Mouse (Mus musculus) intestine, postnatal 0 days (tissue): ENCODE data around the gene Ntn1. TPM values are rescaled to one million over a fixed set of nuclear protein-coding genes. Genes with fewer than 3 reads are reported as not detected.

ENCODE experiments used
- ATAC-seq: fragments of 200-750 bp; cut with Nextera tagmentation; 2 replicates; pipeline ENCODE4 v1.8.0; 2017; ENCODE audit warnings: mild to moderate bottlenecking, moderate TSS enrichment, moderate library complexity
- H3K27ac ChIP-seq: fragments of 300-500 bp; sonication (generic); 2 replicates; pipeline ENCODE4 v1.5.1; 2014; ENCODE audit warnings: mild to moderate bottlenecking, low read depth, low read length, moderate library complexity
- H3K27me3 ChIP-seq: fragments of 300-500 bp; sonication (generic); replicated peaks from 2 replicates; pipeline ENCODE4 v1.6.1; 2014; ENCODE audit warnings: low read length, mixed read lengths; ENCODE audit not compliant: control insufficient read depth, insufficient read depth
- H3K36me3 ChIP-seq: fragments of 300-500 bp; sonication (generic); 2 replicates; pipeline ENCODE4 v1.6.1; 2014; ENCODE audit warnings: mild to moderate bottlenecking, moderate library complexity; ENCODE audit not compliant: control insufficient read depth, insufficient read depth
- H3K4me1 ChIP-seq: fragments of 300-500 bp; sonication (generic); replicated peaks from 2 replicates; pipeline ENCODE4 v1.6.1; 2014; ENCODE audit warnings: antibody characterized with exemption, low read length, mixed read lengths; ENCODE audit not compliant: control insufficient read depth, insufficient read depth
- H3K4me2 ChIP-seq: fragments of 300-500 bp; sonication (generic); replicated peaks from 2 replicates; pipeline ENCODE4 v1.6.1; 2014; ENCODE audit warnings: low read depth, mild to moderate bottlenecking, moderate library complexity
- H3K4me3 ChIP-seq: fragments of 300-500 bp; sonication (generic); 2 replicates; pipeline ENCODE4 v1.5.1; 2014; ENCODE audit warnings: low read depth, low read length
- H3K9ac ChIP-seq: fragments of 300-500 bp; sonication (generic); 2 replicates; pipeline ENCODE4 v1.6.1; 2014; ENCODE audit warnings: mild to moderate bottlenecking, low read depth, low read length
- H3K9me3 ChIP-seq: fragments of 300-500 bp; sonication (generic); 2 replicates; pipeline ENCODE4 v1.6.1; 2016; ENCODE audit warnings: mixed run types; ENCODE audit not compliant: control insufficient read depth
- CTCF ChIP-seq: sonication (generic); IDR thresholded peaks from 2 replicates; pipeline ENCODE4 v1.5.1; 2016; ENCODE audit warnings: low read depth, mild to moderate bottlenecking, control low read depth, antibody characterized with exemption, moderate library complexity
- WGBS: fragments of 180-500 bp; shearing (Covaris S2); extraction: QIAGEN DNeasy Blood & Tissue Kit; methylation state at CpG from one replicate; pipeline ENCODE4 v1.1.7; 2014; 5-methylcytosine and 5-hydroxymethylcytosine counted together
- polyA plus RNA-seq: library from polyadenylated mRNA; unstranded; fragments of >200 nt; fragmentation: Nextera tagmentation; extraction: Ambion mirVana; gene quantifications from 2 replicates; pipeline ENCODE4 v1.2.1, GENCODE M21; 2015

The Ntn1 gene
- polyA plus RNA-seq, 1 experiment from 2014 or later, result 8.8 TPM

DNA sequence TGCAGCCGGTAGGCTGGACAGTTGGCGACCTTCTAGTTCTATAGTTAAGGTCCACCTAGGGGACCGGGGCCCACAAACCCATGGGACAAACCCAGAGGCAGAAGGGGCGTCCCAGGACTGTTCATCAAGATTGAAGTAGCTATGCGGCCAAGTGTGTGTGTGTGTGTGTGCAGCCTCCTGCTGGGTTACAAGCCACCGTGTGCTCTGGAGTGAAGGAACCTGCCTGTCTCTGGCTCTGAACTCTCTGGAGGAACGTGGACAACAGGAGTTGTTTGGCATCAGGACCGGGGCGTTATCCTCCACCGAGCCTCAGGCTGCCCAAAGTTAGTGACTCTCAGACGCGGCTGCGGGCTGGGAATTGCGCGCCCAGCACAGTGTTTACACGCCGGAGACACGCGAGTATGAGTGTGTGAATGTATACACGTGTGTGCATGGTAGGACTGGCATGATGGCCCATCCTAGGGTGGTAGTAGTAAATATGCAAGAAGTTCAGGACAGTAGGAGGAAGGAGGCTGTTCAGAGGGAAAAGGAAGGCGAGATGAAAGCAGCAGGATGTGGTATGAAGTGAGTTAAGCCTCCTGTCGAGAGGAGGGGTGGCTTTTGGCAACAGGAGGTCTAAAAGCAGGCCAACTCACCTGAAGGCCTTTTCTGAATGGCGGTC lies 31.9 kb upstream of the Ntn1 start:
- peak overlapping the region; percentile 38 for H3K4me3 ChIP-seq
- TF ChIP-seq CTCF, result no peak
- 24% methylated on average over 23 of the region's 23 CpGs for WGBS
- no peak overlapping the region for H3K27ac ChIP-seq
- H3K4me2 ChIP-seq, result peak overlapping the region; percentile 75
- H3K4me1 ChIP-seq, result peaks cover 4% of the 10 kb centered on the region; the same call in 1 of the 2 replicates
- H3K9me3 ChIP-seq, result no peaks in the 10 kb centered on the region
- no peak for ATAC-seq
- peaks cover 2% of the 10 kb centered on the region; the same call in 1 of the 2 replicates for H3K27me3 ChIP-seq
- H3K9ac ChIP-seq, result 0 out of 2 replicates have a peak overlapping the region, but pooled peaks have one; percentile 31
- no peaks in the 10 kb centered on the region for H3K36me3 ChIP-seq

GRCm38 (mm10) chr11:68431699-68432360 lies 31.2 kb upstream of the Ntn1 start, which contains the start of gene Pik3r5:
TSS of gene Pik3r5 (plus strand) at chr11:68432121.
- peak; percentile 70 for ATAC-seq
- Histone ChIP-seq H3K27ac (no peak within 1 kb of the TSS), H3K4me2 (peak within 1 kb of the TSS; percentile 75), H3K27me3 (peaks cover 2% of the 10 kb centered on the region; the same call in 1 of the 2 replicates), H3K9ac (peak within 1 kb of the TSS; percentile 31), H3K9me3 (no peaks in the 10 kb centered on the region), H3K36me3 (no peaks in the 10 kb centered on the region), H3K4me1 (peaks cover 4% of the 10 kb centered on the region; the same call in 1 of the 2 replicates), H3K4me3 (peak within 1 kb of the TSS; percentile 38)
- WGBS, result 7% methylated on average over 34 of the region's 35 CpGs
- TF ChIP-seq CTCF, result peak; percentile 75

- H3K27ac ChIP-seq, result no peak overlapping the region
- H3K9ac ChIP-seq, result no peak overlapping the region
- H3K36me3 ChIP-seq, result no peaks in the 10 kb centered on the region
- H3K4me3 ChIP-seq, result no peak overlapping the region
- 57% methylated on average over 5 of the region's 5 CpGs for WGBS
- no peak overlapping the region for H3K4me2 ChIP-seq
- peaks cover 4% of the 10 kb centered on the region; the same call in 1 of the 2 replicates for H3K4me1 ChIP-seq
- no peak for TF ChIP-seq CTCF
- no peaks in the 10 kb centered on the region for H3K9me3 ChIP-seq
- peaks cover 2% of the 10 kb centered on the region; the same call in 1 of the 2 replicates for H3K27me3 ChIP-seq
- no peak for ATAC-seq
Measured at GRCm38 (mm10) chr11:68430662-68431061, 30.0 kb upstream of the Ntn1 start.

GRCm38 (mm10) chr11:68427083-68427570 lies 26.5 kb upstream of the Ntn1 start:
- TF ChIP-seq CTCF, result no peak
- ATAC-seq, result no peak
- Histone ChIP-seq H3K9ac (no peak overlapping the region), H3K36me3 (no peaks in the 10 kb centered on the region), H3K4me3 (no peak overlapping the region), H3K4me1 (peaks cover 4% of the 10 kb centered on the region; the same call in 1 of the 2 replicates), H3K27me3 (0 out of 2 replicates have a peak, but pooled peaks cover 2% of the 10 kb centered on the region), H3K4me2 (no peak overlapping the region), H3K9me3 (no peaks in the 10 kb centered on the region), H3K27ac (no peak overlapping the region)
- 78% methylated on average over 5 of the region's 5 CpGs for WGBS

GRCm38 (mm10) chr11:68425492-68426315 lies 25.1 kb upstream of the Ntn1 start:
- no peak for ATAC-seq
- no peak for TF ChIP-seq CTCF

More at GRCm38 (mm10) chr11:68425492-68426315, 25.1 kb upstream of the Ntn1 start:
- Histone ChIP-seq H3K27me3 (no peaks in the 10 kb centered on the region), H3K9ac (no peak overlapping the region), H3K27ac (no peak overlapping the region), H3K4me3 (no peak overlapping the region), H3K4me1 (no peaks in the 10 kb centered on the region), H3K36me3 (no peaks in the 10 kb centered on the region), H3K4me2 (no peak overlapping the region), H3K9me3 (no peaks in the 10 kb centered on the region)
- WGBS, result 71% methylated on average over 8 of the region's 8 CpGs
